Mouse (Mus musculus) kidney, postnatal 36 days (tissue): ENCODE data around the gene Phldb3.
"Not testable (repeated sequence)": the region's sequence is repeated elsewhere in the genome, so short reads cannot be mapped to it uniquely, and the experiment has no call there.

Source experiments
- DNase-seq, 2 experiments: peaks; one replicate each; pipeline ENCODE4 v3.0.0; 2021 to 2022; ENCODE audit warnings: mixed read lengths in 2 of 2

Gene Phldb3

DNA sequence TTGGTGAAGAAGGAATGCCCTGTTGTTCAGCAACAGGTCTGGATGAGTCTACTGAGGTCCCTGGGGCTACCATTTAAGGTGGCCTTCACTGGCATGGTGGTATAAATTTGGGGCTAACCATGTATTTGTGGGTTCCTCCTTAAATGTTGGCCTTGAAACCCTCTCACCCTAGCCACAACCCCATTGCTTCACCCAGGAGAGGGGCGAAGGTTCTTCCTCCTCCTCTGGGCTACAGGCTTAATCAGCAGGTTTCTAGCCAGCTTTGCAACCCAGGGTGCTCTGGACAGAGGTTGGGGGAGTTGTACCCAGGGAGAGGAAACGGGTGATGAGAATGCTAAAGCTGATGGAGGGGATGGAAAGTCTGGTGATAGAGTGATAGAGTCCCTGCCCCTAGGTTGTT is 15.1 kb upstream of the Phldb3 start:
- DNase-seq = peak; percentile 36 to 53

DNA sequence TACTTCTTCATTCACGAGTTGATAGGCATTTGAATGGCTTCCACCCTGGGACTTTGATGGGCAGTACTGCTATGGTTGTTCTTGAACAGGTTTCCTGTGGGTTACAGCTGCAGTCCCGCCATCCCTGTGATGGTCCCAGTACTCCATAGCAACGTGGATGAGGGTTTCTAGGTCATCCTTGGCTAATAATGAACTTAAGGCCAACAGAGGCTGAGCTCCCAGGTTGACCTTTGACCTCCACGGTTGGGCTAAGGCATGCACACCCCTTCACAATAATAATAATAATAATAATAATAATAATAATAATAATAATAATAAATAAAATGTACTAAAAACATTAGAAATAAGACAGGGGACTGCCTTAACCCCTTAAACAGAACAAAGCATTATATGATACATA is 12.4 kb upstream of the Phldb3 start:
- DNase-seq = peak; percentile 44 to 47

DNA sequence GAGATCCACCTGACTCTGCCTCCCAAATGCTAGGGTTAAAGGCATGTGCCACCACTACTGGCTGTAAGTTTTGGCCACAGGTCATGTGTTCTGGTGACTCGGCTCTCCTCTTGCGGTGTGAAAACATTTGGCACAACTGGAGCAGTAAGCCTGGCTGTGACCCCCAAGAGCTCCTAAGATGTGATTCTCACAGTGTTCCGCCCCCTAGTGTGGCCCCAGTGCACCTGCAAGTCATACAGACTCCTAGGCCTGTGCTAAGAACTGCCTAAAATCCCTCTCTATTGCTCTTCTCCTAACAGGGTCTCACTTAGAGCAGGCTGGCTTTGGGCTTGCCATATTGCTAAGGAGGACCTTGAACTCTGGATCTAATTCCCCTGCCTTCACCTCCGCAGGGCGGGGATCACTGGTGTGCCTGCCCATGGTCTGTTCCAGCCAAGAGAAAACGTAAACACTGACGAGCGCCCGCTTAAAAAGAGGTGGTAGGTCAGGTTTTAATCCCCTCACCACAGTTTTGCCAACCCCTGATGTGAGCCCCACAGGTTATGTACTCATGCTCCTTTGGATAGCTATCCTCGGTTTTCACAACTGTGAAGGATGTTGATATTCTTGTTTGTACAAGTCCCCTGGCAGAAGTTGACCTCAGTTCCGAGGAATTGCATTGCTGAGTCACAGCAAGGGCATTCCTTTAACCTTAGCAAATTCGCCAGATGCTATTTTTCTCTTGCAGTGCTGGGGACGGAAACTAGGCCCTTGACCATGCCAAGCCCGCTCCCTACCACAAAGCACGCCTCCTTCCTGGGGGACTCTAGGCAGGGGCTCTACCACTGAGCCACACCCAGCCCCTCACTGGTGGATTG is 11.1 kb upstream of the Phldb3 start:
- peak; percentile 39 to 62 for DNase-seq

DNA sequence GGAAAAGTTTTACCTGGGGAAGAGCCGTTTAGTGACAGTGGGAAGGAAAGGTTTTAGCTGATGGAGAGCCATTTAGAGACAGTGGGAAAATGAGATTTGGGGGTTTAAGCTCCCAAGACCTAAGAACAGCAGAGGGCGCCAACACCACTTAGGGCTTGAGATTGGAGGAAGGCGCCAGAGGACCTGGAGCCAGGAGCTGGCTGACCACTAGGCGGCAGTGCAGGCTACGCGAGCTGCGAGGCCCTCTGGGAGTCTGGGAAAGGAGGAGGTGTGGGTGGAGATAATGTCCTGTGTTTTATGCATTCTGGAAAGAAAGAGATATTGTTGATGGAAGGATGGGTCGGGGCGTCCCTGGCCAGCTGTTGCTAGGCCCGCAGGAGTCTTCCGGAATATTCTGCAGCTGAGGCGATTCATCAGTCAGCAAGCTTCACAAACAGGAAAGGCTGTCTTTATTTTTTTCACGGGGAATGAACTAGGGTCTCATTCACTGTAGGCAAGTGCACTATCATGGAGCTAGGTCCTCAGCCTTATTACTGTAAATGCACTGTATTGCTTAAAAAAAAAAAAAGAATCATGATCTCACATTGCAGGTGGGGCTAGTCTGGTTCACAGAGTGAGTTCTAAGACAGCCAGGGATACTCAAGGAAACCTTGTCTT is 9.5 kb upstream of the Phldb3 start:
- DNase-seq = peak; percentile 94 to 99

DNA sequence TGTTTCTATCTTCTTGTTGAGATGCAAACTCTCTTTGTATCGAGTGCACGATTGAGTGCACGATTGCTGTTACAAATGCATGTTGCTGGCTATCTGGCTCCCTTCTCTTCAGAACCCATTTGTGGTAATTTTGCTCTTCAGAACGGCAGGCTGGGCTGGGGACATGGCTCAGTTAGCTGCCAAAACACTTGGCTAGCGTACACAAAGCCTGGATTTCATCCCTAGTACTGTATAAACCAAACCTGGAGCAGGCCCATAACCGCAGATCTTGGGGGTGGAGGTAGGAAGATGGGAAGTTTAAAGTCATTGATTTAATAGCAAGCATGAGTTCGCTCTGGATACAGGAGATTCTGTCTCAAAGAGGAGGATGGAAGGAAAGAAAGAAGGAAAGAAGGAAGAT is 5.0 kb upstream of the Phldb3 start:
- no peak for DNase-seq

DNA sequence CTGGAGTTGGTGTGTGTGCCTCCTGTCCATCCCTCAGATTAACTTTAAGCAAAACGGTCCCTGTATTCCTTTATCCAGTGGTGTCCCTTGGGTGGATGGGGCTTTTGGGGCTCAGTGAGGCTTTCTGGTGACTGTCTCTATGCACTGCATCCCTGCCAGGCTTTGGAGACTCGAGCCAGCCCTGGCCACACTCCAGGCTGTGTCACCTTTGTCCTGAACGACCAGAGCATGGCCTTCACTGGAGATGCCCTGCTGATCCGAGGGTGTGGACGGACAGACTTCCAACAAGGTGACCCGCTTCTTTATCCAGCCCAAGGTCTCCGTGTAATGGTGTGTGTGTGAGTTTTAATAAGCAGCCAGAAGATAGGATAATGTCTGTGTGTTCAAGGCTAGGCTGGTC is 4.5 kb upstream of the Phldb3 start:
- peak; percentile 46 to 79 for DNase-seq

DNA sequence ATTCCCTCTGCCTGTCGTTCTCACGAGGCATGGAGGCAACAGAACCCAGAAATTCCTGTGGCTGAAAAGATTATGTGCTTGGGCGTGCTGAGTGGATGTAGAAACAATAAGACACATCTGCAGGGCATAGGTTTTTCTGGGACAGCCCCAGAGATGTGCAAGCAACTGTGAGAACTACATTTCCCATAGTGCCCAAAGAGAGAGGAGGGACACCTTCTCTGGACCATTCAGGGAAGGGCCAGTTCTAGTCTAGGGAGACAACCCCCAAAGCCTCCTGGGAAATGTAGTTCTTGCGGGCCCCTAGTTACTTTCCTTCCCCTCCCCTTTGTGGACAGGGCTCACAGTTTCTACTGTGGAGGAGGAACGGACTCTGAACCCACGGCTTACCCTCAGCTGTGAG is 2.5 kb upstream of the Phldb3 start:
- DNase-seq = peak; percentile 74 to 84

DNA sequence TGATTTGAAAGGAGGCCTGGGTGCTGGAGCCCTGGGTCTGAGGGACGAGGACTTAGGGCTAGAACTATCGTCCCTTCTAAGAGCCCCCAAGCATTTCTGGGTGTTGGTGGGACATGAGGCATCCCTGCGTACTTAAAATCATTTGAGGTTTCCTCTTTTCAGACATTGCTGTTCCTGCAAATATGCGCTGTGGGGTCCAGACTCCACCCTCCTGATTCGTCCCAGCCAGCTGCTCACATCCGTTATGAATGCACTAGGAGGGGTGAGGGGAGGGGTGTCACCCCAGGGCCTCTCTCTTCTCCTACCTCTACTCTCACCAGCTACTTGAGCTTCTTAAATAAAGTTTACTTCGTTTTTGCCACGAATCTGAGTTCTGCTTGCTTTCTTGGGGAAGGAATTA is 2.0 kb upstream of the Phldb3 start:
- no peak for DNase-seq

DNA sequence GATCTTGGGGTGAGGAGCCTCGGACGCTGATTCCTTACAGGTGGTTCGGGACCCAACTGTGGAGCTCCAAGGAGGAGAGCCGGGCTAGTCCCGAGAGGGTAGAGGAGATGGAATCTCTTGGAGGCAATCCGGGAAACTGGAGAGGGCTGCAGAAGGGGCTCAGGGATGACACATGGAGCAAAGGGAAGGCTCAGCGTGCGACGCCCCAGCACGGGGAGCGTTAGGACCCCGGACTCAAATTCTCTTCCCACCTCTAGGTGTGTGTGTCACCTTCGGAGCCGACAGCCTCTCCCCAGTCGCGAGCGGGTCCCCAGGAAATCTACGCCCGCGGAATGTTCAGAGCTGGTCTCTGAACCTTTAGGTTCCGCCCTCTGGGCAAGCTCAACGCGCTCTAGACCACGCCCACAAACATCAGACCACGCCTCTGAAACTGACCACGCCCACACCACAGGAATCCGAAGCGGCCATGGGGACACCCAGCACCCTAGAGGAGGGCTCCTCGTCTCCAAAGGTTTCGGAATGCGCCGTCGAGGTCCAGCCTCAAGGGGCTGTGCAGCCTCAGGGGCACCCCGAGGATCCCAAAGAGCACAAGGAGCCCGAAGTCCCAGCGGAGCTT is 424 bp downstream of the Phldb3 start:
- DNase-seq = peak; percentile 94 to 97

DNA sequence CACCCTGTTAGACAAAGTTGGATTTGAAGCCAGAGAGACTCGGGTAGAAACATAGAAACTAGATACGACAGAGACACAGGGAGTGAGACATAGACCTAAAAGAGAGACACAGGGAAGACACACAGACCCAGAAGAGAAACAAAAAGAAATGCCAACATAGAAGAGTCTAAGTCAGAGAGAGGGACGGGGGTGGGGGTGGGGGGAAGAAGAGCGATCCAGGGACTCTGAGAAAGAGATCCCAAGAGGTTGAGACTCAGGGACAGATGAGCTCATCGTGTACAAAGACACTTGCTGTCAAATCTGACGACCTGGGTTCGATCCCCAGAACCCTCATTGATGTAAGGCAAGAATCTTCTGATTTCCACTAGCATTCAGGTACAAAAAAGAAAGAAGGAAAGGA is 1.1 kb downstream of the Phldb3 start:
- no peak for DNase-seq

DNA sequence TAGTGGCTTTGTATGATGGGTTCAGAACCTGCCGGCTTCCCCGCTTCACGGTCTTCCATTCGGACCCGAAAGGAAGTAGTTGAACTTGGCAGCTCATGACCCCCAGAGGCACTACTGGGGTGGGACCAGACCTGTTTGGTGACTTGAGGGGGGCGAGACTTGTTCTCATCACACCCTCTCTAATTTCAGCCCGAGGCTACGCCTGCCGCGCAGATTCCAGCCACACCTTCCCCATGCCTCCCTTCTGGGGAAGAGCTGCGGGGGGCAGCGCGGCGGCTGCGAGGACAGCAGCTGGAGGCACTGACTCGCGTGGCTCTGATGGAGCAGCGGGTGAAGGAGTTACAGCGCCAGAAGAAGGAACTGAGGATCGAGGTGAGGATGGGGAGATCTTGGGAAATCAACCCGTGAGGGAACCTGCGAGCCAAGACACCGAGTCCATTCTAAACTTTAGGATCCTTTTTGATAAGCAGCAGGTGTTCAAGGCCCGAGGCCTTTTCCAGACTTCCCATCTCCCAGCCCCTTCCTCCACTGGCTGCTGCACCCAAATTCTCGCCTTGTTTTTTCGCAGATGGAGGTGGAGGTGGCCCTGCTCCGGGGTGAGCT is 1.8 kb downstream of the Phldb3 start:
- no peak for DNase-seq

DNA sequence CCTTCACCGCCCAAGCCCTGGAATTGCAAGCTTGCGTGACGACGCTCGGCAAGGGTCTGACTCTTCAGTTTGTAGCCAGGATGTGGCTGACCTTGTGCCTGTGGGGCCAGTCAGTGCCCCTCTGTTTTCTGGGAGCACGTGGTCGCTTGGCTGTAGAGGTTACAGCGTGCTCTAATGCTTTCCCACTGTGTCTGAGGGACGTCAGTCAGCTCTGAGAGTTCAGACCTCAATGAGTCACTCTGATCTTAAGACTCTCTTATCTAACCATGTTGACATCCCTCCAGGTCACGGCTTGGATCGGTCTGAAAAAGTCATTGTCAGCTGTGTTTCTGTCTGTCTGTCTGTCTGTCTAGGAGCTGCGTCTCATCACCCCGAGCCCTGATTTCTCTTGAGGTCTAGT is 4.3 kb downstream of the Phldb3 start:
- no peak for DNase-seq

DNA sequence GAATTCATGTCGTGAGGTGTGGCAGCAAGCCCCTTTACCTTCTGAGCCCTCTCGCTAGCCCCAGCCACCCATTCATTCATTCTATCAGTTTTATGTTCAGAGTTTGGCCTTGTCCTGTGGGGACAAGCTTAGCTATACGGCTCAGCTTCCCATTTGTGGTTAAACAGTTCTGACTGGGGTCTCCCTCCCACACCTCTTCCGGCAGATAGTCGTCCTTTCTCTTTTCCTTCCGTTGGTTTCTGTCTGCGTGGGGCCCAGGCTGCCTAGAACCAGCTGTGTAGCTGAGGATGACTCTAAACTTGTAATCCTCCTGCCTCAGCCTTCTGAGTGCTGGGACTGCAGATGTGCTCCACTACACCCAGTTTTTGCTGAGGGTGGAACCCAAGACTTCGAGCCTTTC is 7.2 kb downstream of the Phldb3 start:
- no peak for DNase-seq

DNA sequence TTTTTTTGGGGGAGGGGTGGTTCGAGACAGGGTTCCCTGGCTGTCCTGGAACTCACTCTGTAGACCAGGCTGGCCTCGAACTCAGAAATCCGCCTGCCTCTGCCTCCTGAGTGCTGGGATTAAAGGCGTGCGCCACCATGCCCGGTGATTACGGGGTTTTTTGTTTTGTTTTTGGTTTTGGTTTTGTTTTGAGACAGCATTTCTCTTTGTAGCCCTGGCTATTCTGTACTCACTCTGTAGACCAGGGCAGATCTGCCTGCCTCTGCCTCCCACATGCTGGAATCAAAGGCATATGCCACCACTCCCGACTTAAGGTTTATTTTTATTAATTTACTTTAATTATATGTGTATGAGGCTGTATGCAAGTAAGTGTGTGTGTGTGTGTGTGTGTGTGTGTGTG is 7.8 kb downstream of the Phldb3 start:
- not testable (repeated sequence) for DNase-seq

DNA sequence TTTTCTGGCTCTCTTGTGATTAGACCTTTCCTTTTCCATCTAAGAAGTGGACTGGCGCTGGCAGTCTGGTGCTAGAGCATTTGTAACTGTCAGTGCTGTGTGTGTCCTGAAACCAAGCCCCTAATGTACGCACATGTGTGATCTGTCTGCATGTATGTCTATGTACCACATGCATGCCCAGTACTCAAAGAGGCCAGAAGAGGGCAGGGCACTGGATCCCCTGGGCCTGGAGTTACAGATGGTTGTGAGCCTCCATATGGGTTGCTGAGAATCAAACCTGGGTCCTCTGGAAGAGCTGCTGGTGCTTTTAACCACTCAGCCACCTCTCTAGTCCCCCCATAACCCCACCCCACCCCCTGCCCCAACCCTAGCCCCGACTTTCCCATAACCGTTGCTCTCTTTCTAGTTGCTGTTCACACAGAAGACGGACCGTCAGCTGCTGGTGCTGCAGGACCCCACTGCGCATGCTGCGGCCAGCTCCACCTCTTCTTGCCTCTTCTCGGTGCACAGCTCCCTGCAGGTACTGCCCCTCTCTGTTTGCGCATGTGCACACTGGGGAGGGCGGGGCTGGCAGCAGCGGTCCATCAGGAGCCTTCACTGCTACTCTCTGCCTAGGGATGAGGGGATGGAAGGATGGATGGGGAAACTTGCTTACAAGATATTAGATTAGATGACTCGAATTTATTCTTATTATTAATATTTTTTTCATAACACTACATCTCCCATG is 9.3 kb downstream of the Phldb3 start:
- DNase-seq = no peak

DNA sequence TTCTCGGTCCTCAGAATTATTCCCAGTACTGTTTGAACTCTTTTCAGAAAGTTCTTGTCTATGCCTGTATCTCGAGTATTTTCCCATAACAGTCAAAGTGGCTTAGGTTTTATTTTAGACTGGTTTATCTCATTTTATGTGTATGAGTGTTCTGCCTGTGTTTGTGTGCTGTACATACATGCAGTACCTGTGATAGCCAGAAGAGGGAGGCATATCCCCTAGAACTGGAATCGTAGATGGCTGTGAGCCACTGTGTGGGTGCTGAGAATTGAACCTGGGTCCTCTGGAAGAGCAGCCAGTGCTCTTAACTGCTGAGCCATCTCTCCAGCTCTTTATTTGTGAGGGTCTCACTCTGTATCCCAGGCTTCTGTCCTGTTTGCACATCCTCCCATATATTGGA is 10.6 kb downstream of the Phldb3 start:
- no peak for DNase-seq

DNA sequence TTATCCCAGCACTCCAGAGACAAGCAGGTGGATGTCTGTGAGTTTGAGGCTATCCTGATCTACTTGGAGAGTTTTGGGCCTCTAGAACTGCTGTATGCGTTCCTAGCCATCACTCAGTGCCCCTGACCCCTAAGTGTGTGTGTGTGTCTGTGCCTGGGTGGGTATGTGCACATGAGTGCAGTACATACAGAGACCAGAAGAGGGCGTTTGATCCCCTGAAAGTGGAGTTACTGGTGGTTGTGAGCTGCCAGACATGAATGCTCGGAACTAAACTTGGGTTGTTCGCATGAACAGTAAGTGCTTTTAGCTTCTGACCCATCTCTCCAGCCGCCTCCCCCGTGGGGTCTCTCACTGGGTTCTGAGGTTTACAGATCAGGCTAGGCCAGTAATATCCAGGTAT is 12.4 kb downstream of the Phldb3 start:
- DNase-seq = no peak

DNA sequence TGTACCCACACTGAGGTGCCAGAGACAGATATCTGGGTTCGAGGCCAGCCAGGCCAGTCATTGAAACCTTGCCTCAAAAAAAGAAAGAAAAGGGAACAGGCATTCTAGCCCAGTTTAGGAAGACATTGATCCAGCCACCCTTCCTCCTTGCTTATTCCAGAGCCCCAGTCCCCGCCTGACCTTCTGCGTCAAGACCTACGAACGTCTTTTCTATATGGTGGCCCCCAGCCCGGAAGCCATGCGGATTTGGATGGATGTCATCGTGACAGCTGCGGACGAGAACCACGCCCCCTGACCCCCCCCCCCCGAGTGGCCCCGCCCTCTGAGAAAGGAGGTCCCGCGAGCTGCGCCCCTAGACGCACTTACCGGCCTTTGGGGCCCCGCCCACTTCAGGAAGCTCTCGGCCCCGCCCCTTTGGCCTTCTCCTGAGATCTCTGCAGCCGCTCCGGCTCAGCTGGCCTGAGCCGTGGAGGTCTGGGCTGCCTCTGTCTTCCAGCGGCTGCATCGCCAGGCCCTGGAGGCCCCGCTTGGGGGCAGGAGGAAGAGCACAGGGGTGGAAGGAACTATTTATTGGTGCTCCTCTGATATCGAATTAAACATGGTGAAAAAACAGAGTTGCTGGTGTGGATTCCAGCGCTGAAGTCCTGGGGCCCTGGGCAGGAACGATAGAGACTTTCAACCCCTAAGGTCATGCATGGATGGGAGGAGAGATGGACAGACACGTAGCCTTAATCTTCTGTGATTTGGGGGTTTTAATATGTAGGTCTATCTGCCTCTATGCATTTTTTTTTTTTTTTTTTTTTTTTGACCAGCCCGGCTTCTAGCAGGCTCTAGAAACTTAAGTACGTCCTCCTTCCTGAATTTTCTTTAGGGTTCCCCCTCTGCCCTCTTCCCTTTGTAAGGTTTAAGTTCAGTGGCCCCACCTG is 18.4 kb downstream of the Phldb3 start:
- peak; percentile 87 to 93 for DNase-seq

DNA sequence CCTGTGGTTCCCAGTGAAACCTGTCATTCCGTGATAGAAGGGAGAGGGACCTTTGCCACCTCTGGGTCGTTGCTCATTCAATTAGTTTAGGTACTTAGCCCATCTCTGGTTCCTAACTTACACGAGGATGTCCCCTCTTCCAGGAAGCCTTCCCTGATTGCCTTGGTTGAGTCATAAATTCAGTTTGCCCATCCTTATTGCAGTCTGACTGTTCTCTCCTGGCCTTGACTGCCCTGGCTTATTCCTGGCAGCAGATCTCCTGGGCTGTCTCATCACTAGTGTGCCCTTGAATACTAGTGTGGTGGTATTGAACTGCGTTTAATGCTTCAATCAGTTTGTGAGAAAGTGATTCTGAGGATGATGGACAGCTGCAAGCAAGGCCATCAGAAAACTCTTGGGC is 19.1 kb downstream of the Phldb3 start:
- DNase-seq = no peak

DNA sequence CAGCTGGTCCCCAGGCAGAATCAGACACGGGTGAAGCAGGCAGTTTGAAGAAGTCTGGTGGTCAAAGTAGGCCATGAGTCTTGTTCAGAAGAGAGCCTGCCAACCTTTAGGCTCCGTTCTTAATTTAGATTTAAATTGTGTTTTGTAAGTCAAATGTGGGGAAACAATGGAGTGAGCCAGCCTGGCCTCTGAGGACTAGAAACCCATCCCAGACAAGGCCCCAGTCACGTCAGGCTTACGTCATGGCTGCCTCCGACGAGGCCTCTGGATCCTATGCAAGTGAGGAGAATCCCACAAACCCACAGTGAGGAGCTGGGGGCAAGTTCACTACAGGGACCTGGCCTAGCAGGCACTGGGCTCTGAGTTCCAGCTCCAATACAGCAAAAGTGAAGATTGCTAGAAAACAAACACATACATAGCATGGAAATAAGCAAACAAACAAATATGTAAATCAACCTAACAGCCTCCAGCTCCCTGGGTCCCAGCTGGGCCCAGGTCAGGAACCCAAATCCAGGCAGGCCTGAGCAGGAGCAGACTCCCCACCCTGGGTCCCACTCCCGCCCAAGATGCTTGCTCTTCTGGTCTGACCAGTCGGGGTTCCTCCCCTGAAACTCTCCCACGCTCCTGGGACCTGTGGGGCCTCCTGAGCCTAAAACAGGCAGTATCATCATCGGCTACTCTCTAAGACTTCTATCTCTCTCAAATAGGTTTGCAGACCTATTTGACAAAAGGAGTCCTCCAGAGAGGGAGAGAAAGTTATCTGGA is 19.7 kb downstream of the Phldb3 start:
- DNase-seq = no peak

DNA sequence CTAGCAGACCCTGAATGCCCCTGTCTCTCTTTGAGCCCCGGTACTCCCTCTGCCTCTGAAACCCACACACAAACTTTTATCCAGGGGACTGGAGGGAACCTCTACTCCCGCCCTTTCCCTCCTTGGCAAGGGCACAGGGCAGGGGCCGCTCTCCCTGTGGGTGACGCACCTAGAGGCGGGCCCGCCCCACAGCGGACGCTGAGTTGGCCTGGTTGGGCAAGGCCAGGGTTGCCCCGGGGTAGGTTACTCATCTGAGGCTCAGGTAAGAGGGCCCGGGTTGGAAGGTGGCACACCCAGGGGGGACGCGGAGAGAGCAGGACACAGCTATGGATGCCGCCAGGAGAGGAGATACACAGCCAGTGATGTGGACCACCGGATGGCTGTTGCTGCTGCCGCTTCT is 25.7 kb downstream of the Phldb3 start, which contains the start of gene Lypd3:
TSS of gene Lypd3 (plus strand) at position 287 of the 400 bp plus-strand sequence.
- no peak for DNase-seq
